Mouse (Mus musculus): ENCODE results near the gene 1700018F24Rik.
"Not testable (repeated sequence)": the region's sequence is repeated elsewhere in the genome, so short reads cannot be mapped to it uniquely, and the experiment has no call there.

1700018F24Rik gene

DNA sequence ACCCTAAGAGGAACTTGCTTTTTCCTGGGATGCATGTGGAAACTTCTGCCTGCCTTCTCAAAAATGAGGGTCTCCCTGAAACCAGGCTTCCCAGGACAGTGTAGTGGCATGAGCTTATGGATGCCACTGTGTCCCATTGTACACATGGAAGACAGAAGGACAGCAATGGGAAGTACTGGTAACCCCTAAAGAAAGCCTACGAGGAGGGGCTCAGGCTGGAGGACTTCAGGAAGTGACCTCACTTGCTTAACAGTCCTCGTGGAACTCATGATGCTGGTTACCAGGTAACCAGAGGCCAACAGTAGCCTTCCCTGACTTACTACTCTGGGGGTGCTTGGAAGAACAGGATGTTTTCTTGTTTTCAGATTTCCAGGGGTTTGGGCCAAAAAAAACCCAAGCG, at the start of gene 1700018F24Rik:
Gene 1700018F24Rik (plus strand): TSS at position 301 of the 400 bp plus-strand sequence.
- DNase-seq (ENCODE audit: extremely low spot score, low spot score) = not testable (repeated sequence)

DNA sequence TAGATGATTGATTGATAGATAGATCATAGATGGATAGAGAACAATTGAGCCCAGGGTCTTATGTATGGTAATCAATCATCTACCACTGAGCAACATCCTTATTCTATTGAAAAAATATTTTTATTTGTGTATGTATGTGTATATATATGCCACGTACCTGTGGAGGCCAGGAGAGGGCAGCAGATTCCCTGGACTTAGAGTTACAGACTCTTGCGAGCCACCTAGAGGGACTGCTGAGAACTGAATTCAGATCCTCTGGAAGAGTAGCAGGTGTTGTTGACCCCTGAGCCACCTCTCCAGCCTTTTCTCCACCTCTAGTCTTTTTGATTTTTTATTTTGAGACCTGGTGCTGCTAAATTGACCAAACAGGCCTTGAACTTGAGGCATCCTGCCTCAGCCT, 44.3 kb upstream of the 1700018F24Rik start:
- DNase-seq (ENCODE audit: extremely low spot score, low spot score) = no peak

DNA sequence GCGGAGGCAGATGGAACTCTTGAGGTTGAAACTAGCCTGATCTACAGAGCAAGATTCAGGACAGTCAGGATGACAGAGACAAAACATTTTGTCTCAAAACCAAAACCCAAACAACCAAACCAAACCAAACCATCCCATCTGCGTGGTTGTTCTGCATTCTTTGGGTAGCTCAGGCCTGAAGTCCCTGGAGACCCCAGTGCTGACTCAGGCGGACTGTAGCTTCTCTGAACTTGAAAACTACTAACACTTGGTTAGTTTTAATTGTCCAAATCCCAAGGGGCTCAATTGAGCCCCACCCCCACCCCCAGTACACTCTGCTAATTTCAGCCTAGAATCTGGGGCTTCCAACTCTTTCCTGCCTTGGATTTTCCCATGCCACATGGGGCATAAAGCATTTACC, 39.4 kb upstream of the 1700018F24Rik start:
- no peak for DNase-seq (ENCODE audit: extremely low spot score, low spot score)

DNA sequence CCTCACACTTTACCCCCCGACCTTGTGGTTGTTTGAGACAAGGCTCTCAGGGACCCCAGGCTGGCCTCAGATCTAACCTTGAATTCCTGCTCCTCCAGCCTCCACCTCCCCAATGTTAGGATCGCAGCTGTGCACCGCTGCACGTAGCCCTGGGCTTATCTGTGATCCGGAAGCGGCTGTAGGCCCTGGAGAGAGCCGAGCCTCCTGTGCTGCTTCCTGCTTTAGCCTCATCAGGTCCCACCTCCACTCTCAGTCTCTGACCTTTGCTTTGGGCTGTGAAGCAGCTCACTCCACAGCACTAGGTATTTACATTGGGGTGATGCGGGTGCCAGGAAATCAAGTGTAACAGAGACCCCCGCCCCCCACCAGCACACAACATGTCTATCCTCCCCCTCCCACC, 38.3 kb upstream of the 1700018F24Rik start:
- DNase-seq (ENCODE audit: extremely low spot score, low spot score) = no peak

DNA sequence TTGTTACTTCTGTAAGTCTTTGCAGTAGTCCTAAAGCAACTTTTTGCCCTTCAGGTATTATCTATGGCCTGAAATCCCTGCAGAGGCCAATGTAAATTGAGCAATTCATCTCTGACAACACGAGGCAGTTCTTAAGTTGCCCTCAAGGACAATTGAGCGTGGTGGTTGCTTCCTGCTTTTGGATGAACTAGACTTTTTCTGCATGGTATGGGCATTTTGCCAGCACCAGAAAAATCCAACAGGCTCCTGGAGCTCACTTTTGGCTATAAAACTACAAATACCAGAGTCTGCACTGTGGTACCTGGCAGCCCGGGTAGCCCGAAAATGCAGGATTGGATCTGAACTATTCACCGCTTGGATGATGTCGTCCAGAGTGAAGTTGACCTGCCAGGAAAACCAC, 37.2 kb upstream of the 1700018F24Rik start:
- no peak for DNase-seq (ENCODE audit: extremely low spot score, low spot score)

DNA sequence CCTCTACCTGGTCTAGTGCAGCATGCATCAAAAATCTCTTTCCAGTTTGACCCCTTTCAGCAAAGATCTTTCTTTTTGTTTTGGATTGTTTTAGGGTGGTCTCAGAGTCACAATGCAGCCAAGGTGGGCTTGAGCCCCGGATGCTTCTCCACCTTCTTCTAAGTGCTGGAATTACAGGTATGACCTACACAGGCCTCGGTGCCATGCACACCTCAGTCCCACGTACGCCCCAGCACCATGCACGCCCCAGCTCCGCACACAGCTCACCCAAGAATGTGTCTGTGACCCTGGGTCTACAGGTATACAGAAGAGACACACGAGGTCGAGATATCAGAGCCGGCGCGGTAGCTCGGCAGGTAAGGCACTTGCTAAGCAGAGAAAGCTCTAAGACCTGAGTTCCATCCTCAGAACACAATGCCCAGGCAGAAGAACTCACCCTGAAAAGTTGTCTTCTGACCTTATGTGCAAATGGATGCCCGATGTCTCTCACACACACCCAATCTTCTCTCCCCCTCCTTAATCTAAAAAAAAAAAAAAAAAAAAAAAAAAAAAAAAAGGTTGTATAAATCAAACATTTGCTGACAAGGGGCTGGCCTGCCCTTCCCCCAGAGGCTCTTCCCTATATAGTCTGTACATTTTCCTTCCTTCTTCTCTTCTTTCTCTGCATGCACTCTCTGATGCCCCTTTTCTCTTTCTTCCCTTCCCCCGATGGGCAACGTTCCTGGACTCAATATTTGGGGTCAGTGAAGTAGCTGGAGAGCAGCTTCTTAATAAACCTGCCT, 33.7 kb upstream of the 1700018F24Rik start:
- no peak for DNase-seq (ENCODE audit: extremely low spot score, low spot score)

DNA sequence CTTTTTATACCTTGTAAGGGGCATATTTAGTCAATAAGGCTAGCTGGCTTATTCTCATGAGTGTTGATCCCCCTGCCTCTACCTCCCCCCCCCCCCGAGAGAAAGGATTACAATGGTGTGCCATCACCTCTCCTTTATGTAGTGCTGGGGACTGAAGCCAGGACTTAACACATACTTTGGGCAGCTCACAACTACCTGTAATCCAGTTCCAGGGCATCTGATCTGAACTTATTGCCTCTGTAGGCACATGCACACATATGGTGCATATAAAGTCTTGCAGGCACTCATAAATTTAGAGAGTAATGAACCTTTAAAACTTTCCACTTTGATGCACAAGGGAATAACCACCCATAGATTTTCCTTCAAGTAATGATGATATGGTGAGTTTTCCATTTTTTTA, 28.5 kb upstream of the 1700018F24Rik start:
- DNase-seq (ENCODE audit: extremely low spot score, low spot score) = no peak

DNA sequence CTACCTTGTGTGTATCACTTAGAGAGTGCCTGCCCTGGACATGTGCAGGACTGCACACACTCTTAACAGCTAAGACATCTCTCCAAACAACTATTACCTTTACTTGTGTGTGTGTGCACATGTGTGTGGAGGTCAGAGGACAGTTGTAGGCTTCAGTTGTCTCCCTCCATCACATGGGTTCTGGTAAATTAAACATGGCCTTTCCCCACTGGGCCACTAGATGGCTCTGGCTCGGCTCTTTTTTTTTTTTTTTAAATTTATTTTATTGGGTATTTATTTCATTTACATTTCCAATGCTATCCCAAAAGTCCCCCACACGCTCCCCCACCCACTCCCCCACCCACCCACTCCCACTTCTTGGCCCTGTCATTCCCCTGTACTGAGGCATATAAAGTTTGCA, 26.0 kb upstream of the 1700018F24Rik start:
- DNase-seq (ENCODE audit: extremely low spot score, low spot score) = not testable (repeated sequence)

DNA sequence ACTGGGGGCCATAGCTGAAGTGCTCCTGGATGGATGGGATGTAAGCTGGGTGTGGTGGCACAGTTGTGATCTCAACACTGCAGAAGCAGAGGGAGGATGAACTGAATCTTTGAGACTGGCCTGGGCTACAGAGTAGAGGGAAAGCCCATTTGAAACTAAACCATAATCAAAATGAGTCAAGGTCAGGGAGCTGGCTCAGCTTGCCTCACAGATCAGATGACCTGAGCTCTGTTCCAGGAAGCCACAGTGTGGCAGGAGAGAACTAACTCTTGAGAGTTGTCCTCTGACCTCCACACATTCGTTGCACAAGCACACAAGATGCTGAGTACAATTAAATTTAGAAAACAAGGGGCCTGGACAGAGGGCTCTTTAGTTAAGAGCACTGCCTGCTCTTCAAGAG, 22.5 kb upstream of the 1700018F24Rik start:
- not testable (repeated sequence) for DNase-seq (ENCODE audit: extremely low spot score, low spot score)

DNA sequence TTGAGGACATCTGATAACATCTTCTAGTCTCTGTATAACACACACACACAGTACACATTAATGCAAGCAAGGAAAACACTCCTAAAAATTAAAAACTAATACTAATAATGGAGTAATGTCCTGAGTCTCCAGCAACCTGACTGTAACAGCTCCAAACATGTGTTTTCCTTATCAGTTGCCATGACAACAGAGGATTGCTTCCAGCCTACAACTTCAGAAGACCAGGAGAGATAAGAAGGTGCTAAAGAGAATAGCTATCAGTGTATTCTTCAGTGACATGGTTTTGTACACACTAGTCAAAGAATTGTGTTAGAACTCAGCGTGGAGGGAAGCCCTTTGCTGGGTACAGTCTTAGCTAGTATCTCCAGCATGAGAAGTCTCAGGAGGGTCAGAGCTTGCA, 22.1 kb upstream of the 1700018F24Rik start:
- not testable (repeated sequence) for DNase-seq (ENCODE audit: extremely low spot score, low spot score)

DNA sequence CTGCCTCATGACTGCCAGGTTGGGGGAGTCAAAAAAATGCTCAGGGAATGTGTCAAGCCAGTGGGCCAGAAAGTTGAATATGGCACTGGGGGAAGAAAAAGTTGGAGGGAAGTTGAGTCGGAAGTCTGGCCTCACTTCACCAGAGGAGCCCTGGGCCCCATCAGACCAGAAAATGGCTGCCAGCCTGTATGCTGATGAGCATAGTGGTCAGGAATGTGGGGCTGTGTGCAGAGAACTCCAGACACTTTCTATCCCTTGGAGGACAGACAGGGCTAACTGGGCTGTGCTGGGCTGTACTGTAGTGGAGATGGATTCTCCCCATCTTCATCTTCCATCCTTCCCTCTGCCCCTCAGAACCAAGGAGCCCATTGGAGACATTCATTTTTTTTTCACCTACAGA, 12.3 kb upstream of the 1700018F24Rik start:
- DNase-seq (ENCODE audit: extremely low spot score, low spot score) = not testable (repeated sequence)

DNA sequence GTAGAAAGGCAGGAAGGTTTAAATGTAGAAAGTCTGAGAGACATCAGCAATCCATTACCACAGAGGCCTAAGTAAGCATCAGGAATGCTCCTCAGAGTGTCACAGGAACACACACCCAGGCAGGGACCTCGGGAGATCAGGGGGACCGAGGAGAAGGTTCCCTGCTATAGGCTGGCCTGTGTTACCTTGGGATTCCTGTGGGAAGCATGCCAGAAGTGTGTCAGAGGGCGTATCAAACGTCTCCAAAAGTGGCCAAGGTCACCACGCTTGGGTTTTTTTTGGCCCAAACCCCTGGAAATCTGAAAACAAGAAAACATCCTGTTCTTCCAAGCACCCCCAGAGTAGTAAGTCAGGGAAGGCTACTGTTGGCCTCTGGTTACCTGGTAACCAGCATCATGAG, 10.4 kb upstream of the 1700018F24Rik start, which contains the start of gene Gm4871:
Gene Gm4871 (minus strand): TSS at position 364 of the 400 bp plus-strand sequence.
- DNase-seq (ENCODE audit: extremely low spot score, low spot score) = not testable (repeated sequence)

DNA sequence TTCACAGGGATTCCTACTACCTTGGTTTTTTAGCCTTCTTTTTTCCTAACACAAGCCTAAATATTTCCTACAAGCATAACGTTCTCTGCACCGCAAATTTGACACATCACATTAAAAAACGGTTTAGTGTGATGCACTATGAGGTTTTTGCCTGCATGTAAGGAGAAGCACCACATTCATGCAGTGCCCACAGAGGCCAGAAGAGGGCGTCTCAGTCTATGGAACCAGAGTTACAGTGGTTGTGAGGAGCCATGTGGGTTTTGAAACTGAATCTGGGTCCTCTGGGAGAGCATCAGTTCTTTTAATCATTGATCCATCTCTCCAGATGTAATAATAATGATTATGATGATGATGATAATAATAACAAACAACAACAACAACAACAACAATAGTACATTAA, 1.2 kb upstream of the 1700018F24Rik start:
- peak; percentile 19 for DNase-seq (ENCODE audit: extremely low spot score, low spot score)

DNA sequence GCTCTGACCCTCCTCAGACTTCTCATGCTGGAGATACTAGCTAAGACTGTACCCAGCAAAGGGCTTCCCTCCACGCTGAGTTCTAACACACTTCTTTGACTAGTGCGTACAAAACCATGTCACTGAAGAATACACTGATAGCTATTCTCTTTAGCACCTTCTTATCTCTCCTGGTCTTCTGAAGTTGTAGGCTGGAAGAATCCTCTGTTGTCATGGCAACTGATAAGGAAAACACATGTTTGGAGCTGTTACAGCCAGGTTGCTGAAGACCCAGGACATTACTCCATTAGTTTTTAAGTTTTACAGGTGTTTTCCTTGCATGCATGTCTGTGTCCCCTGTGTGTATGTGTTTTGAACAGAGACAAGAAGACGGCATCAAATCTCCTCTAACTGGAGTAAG, 11.4 kb downstream of the 1700018F24Rik start:
- DNase-seq (ENCODE audit: extremely low spot score, low spot score) = not testable (repeated sequence)

DNA sequence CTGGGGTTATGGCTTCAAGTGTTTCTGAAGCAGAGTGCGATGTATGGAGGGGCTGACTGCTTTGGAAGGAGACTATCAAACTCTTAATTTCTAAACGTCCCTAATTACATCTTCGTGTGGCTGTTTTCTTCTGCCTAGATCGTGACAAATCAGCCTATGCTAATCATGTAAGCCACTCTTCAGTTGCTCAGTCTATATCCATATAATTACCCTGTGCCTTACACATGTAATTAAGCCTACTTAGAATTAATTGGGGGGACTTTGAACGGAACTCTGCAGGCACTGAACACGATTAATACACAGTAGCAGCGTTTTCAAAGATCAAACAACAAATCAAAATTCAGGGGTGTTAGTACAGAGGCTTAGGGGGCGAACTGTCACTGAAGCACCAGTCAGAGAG, 15.1 kb downstream of the 1700018F24Rik start:
- DNase-seq (ENCODE audit: extremely low spot score, low spot score) = no peak

DNA sequence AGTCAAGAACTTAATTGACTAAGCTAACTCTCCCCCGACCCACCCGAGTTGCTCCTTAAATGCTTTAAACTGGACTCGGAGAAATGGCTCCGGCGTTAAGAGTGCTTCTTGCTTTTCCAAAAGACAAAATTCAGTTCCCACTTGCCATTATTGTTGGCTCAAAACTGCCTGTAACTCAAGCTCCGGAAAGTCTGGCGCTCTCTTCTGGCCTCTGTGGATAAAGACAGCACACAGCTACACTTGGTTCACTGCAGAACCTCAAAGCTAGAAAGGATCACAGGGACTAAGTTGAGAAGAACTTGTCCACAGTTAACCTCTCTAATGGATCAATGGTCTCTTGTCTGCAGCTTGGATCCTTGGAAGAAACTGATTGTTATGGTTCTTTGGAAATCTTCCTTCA, 15.9 kb downstream of the 1700018F24Rik start:
- no peak for DNase-seq (ENCODE audit: extremely low spot score, low spot score)

DNA sequence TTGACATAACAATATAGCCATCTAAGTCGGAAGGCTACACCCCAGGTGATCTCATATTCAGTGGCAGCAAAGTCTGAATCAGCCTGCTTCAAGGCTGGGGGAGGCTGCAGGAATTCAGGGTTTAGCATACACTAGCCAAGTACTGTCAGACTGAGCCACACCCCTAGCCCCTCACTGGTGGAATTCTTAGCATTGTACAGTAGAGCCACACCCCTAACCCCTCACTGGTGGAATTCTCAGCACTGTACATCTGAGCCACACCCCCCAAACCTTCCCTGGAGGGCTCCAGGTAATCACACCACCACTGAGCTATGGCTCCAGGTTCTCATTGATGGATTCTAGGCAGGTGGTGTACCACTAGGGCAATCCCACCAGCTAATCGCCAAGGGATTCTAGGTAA, 16.7 kb downstream of the 1700018F24Rik start:
- no peak for DNase-seq (ENCODE audit: extremely low spot score, low spot score)

DNA sequence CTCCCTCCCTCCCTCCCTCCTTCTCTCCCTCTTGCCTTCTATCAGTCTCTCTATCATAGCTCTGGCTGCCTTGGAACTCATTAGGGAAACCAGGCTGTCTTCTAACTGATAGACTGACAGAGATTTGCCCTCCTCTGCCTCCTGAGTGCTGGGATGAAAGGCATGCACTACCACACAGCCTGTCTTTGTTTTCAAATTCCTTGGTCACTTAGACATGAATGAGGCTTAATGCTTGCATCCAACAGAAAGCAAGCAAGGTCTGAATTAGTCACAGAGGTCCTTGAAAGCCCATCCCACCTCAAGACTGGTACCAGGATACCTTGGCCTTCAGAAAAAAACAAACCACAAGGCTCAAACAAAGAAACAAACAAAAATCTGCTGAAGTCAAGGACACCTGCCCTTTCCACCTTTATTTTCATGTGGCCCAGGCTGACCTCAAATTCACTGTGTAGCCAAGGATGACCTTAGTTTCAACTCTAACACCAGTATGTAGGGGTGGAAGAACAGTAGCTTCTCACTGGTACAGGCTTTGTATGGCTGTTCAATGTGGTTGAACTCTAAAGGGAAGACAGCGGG, 22.1 kb downstream of the 1700018F24Rik start:
- no peak for DNase-seq (ENCODE audit: extremely low spot score, low spot score)

DNA sequence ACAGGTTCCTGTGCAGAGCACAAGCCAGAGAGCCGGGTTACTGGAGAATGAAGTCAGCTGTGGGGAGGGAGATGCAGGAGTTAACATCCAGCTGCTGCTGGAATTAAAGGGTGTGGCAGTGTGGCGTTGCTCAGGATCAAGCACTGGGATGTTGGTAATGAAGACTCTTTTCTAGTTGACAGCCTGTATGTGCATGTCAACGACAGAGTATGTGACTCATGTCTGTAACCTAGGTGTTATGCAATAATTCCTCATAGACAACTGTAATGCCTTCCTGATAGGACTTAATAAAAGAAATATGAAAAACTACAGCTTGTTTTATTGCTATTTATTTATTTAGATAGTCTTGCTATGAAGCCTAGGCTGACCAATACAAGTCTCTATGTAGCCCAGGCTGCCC, 26.1 kb downstream of the 1700018F24Rik start:
- DNase-seq (ENCODE audit: extremely low spot score, low spot score) = no peak

DNA sequence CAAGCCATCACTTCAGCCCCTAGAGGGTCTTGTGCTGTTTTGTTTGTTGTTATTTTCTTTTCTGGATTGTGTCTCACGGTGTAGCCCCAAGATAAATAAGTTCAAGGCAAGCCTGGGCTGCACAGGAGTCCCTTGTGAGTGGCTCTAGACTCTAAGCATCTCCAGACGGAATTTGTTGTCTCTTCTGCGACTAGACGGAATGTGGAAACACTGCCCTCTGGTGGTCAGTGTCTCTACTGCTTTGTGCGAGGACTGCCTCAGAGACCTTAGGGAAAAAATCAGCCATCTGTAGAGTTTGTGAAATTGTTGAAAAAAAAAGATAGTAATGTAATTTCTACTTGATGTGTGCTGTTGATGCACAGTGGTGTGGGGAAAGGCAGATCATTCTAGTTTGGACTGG, 26.9 kb downstream of the 1700018F24Rik start:
- DNase-seq (ENCODE audit: extremely low spot score, low spot score) = peak; percentile 71

DNA sequence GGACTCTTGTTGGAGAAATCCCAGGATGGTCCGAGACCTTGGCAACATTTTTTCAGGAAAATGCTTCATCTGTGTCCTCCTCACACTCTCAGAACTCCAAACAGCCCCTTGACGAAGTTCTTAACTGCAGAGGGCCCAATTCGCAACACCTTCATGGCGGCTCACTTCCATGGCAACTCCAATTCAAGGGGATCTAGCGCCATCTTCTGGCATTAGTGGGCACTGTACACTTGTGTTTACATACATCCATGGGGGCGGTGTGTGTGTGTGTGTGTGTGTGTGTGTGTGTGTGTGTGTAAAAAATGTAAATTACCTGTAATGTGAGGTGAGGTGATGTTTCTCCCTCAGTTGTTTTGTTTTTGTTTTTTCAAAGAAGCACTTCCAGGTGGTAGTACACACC, 28.6 kb downstream of the 1700018F24Rik start:
- DNase-seq (ENCODE audit: extremely low spot score, low spot score) = no peak

DNA sequence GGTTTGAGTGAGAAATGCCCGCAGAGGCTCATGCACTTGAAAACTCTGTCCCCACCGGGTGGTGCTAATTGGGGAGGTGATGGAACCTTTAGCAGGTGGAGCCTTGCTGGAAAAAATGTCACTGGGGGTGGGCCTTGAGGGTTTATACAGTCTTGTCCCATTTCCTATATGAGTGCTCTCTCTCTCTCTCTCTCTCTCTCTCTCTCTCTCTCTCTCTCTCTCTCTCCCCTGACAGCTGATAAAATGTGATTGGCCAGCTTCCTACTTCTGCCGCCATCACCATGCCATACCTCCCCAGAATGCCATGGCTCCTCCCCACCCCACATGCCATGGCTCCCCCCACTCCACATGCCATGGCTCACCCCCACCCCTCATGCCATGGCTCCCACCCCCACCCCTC, 32.3 kb downstream of the 1700018F24Rik start:
- DNase-seq (ENCODE audit: extremely low spot score, low spot score) = no peak

Data from neural tube, embryonic 10.5 days (tissue).